Mouse (Mus musculus): Measurements from ENCODE around the gene Nrros. TPM values are rescaled to one million over a fixed set of nuclear protein-coding genes. Genes with fewer than 3 reads are reported as not detected.
"Not testable (repeated sequence)": the region's sequence is repeated elsewhere in the genome, so short reads cannot be mapped to it uniquely, and the experiment has no call there.

The Nrros gene
- polyA plus RNA-seq, 1 experiment from 2014 or later: 7.4 TPM

- Histone ChIP-seq H3K36me3 (ENCODE audit: control insufficient read depth, insufficient read depth, low read length) (peaks cover 17% of the 10 kb centered on the region), H3K27ac (replicated peaks in 1 of 2; ENCODE audit: control insufficient read depth in 1 of 2, insufficient read depth in 1 of 2, low read depth in 2 of 2, low read length in 2 of 2) (peak within 1 kb of the TSS; percentile 79 to 83), H3K27me3 (ENCODE audit: control insufficient read depth, insufficient read depth, low read length) (no peaks in the 10 kb centered on the region), H3K9ac (ENCODE audit: low read length) (peak within 1 kb of the TSS; percentile 86), H3K9me3 (ENCODE audit: control insufficient read depth, low read length) (no peaks in the 10 kb centered on the region), H3K4me3 (ENCODE audit: control insufficient read depth in 1 of 2, insufficient read depth in 1 of 2, low read depth in 1 of 2, low read length in 2 of 2) (peak within 1 kb of the TSS; percentile 78 to 86), H3K4me2 (ENCODE audit: low read length) (peak within 1 kb of the TSS; percentile 70), H3K4me1 (ENCODE audit: control insufficient read depth in 2 of 2, insufficient read depth in 2 of 2, low read length in 2 of 2) (peaks cover 0 to 12% of the 10 kb centered on the region in 2 experiments; a peak in 2 of 4 replicates)
- ATAC-seq (ENCODE audit: insufficient number of reproducible peaks, insufficient read depth, low FRiP score, low read depth): peak; percentile 95
- under 1% methylated on average over 34 of the region's 34 CpGs for WGBS
These were observed 65.7 kb downstream of the Nrros start, which contains the start of the genes Pigx and Cep19 for GRCm38 (mm10) chr16:32099638-32100150. TSS of gene Pigx (minus strand) at chr16:32099740. TSS of gene Cep19 (plus strand) at chr16:32099800.

DNA sequence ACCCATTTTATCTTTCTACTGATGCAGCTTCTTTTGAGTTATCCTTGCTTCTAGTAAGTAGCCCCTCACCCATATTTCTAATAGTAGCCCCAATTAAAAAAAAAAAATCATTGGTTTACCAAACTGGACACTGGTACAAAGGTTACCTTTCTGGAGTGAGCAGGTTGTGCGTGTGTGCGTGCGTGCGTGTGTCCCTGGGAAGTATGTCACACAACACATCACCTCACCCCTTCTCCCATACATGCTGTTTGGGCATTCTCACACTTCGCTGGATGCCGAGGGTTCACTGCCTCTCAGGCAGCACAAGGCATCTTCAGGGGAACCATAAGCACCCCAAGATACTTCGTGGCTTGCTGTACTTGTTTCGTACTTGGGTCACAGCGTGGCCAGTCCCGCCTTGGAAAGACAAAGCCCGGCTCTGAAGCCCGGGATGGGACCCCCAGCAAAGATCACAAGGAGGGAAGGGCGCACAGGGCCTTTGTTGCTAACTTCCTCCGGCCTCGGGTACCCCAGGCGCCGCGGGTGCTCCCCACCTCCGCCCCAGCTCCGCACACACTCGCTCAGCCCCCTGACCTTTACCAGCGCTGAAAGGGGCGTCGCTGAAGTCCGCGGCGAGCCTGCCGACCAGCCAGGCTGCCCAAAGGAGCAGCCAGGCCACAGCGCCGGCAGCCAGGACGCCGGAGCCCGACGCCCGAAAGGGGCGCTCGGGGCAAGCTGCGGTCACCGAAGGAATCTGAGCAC, 66.3 kb downstream of the Nrros start:
- peak overlapping the region; percentile 79 to 83 for H3K27ac ChIP-seq (replicated peaks in 1 of 2; ENCODE audit: control insufficient read depth in 1 of 2, insufficient read depth in 1 of 2, low read depth in 2 of 2, low read length in 2 of 2)
- under 1% methylated on average over 39 of the region's 39 CpGs for WGBS
- H3K9ac ChIP-seq (ENCODE audit: low read length): peak overlapping the region; percentile 86
- H3K4me1 ChIP-seq (ENCODE audit: control insufficient read depth in 2 of 2, insufficient read depth in 2 of 2, low read length in 2 of 2): peaks cover 0 to 12% of the 10 kb centered on the region in 2 experiments; a peak in 2 of 4 replicates
- no peaks in the 10 kb centered on the region for H3K9me3 ChIP-seq (ENCODE audit: control insufficient read depth, low read length)
- peak overlapping the region; percentile 78 to 86 for H3K4me3 ChIP-seq (ENCODE audit: control insufficient read depth in 1 of 2, insufficient read depth in 1 of 2, low read depth in 1 of 2, low read length in 2 of 2)
- peaks cover 18% of the 10 kb centered on the region for H3K36me3 ChIP-seq (ENCODE audit: control insufficient read depth, insufficient read depth, low read length)
- ATAC-seq (ENCODE audit: insufficient number of reproducible peaks, insufficient read depth, low FRiP score, low read depth): peak; percentile 55
- no peaks in the 10 kb centered on the region for H3K27me3 ChIP-seq (ENCODE audit: control insufficient read depth, insufficient read depth, low read length)
- peak overlapping the region; percentile 70 for H3K4me2 ChIP-seq (ENCODE audit: low read length)

- H3K27ac ChIP-seq (replicated peaks in 1 of 2; ENCODE audit: control insufficient read depth in 1 of 2, insufficient read depth in 1 of 2, low read depth in 2 of 2, low read length in 2 of 2); H3K9ac ChIP-seq (ENCODE audit: low read length); ATAC-seq (ENCODE audit: insufficient number of reproducible peaks, insufficient read depth, low FRiP score, low read depth); H3K9me3 ChIP-seq (ENCODE audit: control insufficient read depth, low read length); H3K27me3 ChIP-seq (ENCODE audit: control insufficient read depth, insufficient read depth, low read length); H3K4me2 ChIP-seq (ENCODE audit: low read length); H3K4me3 ChIP-seq (ENCODE audit: control insufficient read depth in 1 of 2, insufficient read depth in 1 of 2, low read depth in 1 of 2, low read length in 2 of 2): not testable (repeated sequence)
- peaks cover 0 to 12% of the 10 kb centered on the region in 2 experiments; a peak in 2 of 4 replicates for H3K4me1 ChIP-seq (ENCODE audit: control insufficient read depth in 2 of 2, insufficient read depth in 2 of 2, low read length in 2 of 2)
- 63% methylated on average over 2 of the region's 2 CpGs for WGBS
- peaks cover 11% of the 10 kb centered on the region for H3K36me3 ChIP-seq (ENCODE audit: control insufficient read depth, insufficient read depth, low read length)
These were observed 67.6 kb downstream of the Nrros start for GRCm38 (mm10) chr16:32097757-32098156.

Other genes starting within 250 kb of the Nrros start
- 0.12 and 0.47 TPM in 2 replicates for gene Pigz, start 231.7 kb downstream of the Nrros start, polyA plus RNA-seq (2014; fragmentation: Nextera tagmentation; extraction: Ambion mirVana)
- gene 0610012G03Rik, start 217.1 kb downstream of the Nrros start, polyA plus RNA-seq (2014; fragmentation: Nextera tagmentation; extraction: Ambion mirVana): 131 and 132 TPM in 2 replicates
- gene Ncbp2, start 217.1 kb downstream of the Nrros start, polyA plus RNA-seq (2014; fragmentation: Nextera tagmentation; extraction: Ambion mirVana): 67.1 and 69.9 TPM in 2 replicates
- gene Senp5, start 162.3 kb downstream of the Nrros start, polyA plus RNA-seq (2014; fragmentation: Nextera tagmentation; extraction: Ambion mirVana): 6.7 and 6.9 TPM in 2 replicates
- 23.5 and 26.2 TPM in 2 replicates for gene Pak2, start 86.3 kb downstream of the Nrros start, polyA plus RNA-seq (2014; fragmentation: Nextera tagmentation; extraction: Ambion mirVana)
- 74.4 and 91.6 TPM in 2 replicates for gene Pigx, start 65.9 kb downstream of the Nrros start, polyA plus RNA-seq (2014; fragmentation: Nextera tagmentation; extraction: Ambion mirVana)
- 18.5 and 25.0 TPM in 2 replicates for gene Cep19, start 65.8 kb downstream of the Nrros start, polyA plus RNA-seq (2014; fragmentation: Nextera tagmentation; extraction: Ambion mirVana)
- not detected in 2 replicates for gene Bex6, start 14.2 kb upstream of the Nrros start, polyA plus RNA-seq (2014; fragmentation: Nextera tagmentation; extraction: Ambion mirVana)
- gene Fbxo45, start 81.6 kb upstream of the Nrros start, polyA plus RNA-seq (2014; fragmentation: Nextera tagmentation; extraction: Ambion mirVana): 12.9 and 13.0 TPM in 2 replicates
- gene Wdr53, start 81.6 kb upstream of the Nrros start, polyA plus RNA-seq (2014; fragmentation: Nextera tagmentation; extraction: Ambion mirVana): 10.9 and 11.5 TPM in 2 replicates
- gene Smco1, start 105.9 kb upstream of the Nrros start, polyA plus RNA-seq (2014; fragmentation: Nextera tagmentation; extraction: Ambion mirVana): 0.14 TPM in 1 of 2 replicates, not detected in the other
- 18.1 and 18.8 TPM in 2 replicates for gene Rnf168, start 111.9 kb upstream of the Nrros start, polyA plus RNA-seq (2014; fragmentation: Nextera tagmentation; extraction: Ambion mirVana)
- gene Ubxn7, start 166.7 kb upstream of the Nrros start, polyA plus RNA-seq (2014; fragmentation: Nextera tagmentation; extraction: Ambion mirVana): 19.4 and 21.8 TPM in 2 replicates
- gene Tm4sf19, start 234.9 kb upstream of the Nrros start, polyA plus RNA-seq (2014; fragmentation: Nextera tagmentation; extraction: Ambion mirVana): 0.16 TPM in 1 of 2 replicates, not detected in the other